Mouse (Mus musculus): ENCODE measurements around the gene Ralgds. TPM values are rescaled to one million over a fixed set of nuclear protein-coding genes. Genes with fewer than 3 reads are reported as not detected.

Gene Ralgds
- total and polyA plus RNA-seq, 2 experiments from 2014 or later, result 12.2 to 34.9 TPM

- 62% methylated on average over 2 of the region's 2 CpGs for WGBS
- no peak overlapping the region for H3K4me3 ChIP-seq (ENCODE audit: low read depth, low read length)
- no peak overlapping the region for H3K4me2 ChIP-seq (ENCODE audit: low read depth, low read length)
- no peaks in the 10 kb centered on the region for H3K9me3 ChIP-seq (replicated peaks; ENCODE audit: control insufficient read depth, low read length)
- no peaks in the 10 kb centered on the region for H3K27me3 ChIP-seq (ENCODE audit: control insufficient read depth, insufficient read depth, low read length)
- H3K9ac ChIP-seq (replicated peaks; ENCODE audit: low read depth, low read length), result no peak overlapping the region
- no peaks in the 10 kb centered on the region for H3K36me3 ChIP-seq (replicated peaks; ENCODE audit: control insufficient read depth, insufficient read depth, low read length)
- TF ChIP-seq EP300 (IDR thresholded peaks at IDR 0.05; ENCODE audit: low read depth) (no peak), CTCF (IDR thresholded peaks at IDR 0.05; ENCODE audit: low read depth) (no peak)
- peaks cover 19% of the 10 kb centered on the region for H3K4me1 ChIP-seq (ENCODE audit: control insufficient read depth, insufficient read depth)
- DNase-seq (ENCODE audit: low spot score), result no peak
- H3K27ac ChIP-seq (ENCODE audit: low read depth), result no peak overlapping the region
- no peak for ATAC-seq (ENCODE audit: insufficient read depth, low read depth)
These were observed 5.3 kb downstream of the Ralgds start for GRCm38 (mm10) chr2:28518231-28518630.

GRCm38 (mm10) chr2:28520581-28520980 is 7.7 kb downstream of the Ralgds start:
- DNase-seq (ENCODE audit: low spot score) (no peak), ATAC-seq (ENCODE audit: insufficient read depth, low read depth) (no peak)
- Histone ChIP-seq H3K4me2 (ENCODE audit: low read depth, low read length) (no peak overlapping the region), H3K27ac (ENCODE audit: low read depth) (no peak overlapping the region), H3K9ac (replicated peaks; ENCODE audit: low read depth, low read length) (no peak overlapping the region), H3K9me3 (replicated peaks; ENCODE audit: control insufficient read depth, low read length) (no peaks in the 10 kb centered on the region), H3K4me3 (ENCODE audit: low read depth, low read length) (no peak overlapping the region), H3K27me3 (ENCODE audit: control insufficient read depth, insufficient read depth, low read length) (no peaks in the 10 kb centered on the region), H3K4me1 (ENCODE audit: control insufficient read depth, insufficient read depth) (peaks cover 14% of the 10 kb centered on the region), H3K36me3 (replicated peaks; ENCODE audit: control insufficient read depth, insufficient read depth, low read length) (no peaks in the 10 kb centered on the region)
- 75% methylated on average over 5 of the region's 5 CpGs for WGBS
- TF ChIP-seq CTCF (IDR thresholded peaks at IDR 0.05; ENCODE audit: low read depth) (no peak), EP300 (IDR thresholded peaks at IDR 0.05; ENCODE audit: low read depth) (no peak)

GRCm38 (mm10) chr2:28521571-28522151 is 8.7 kb downstream of the Ralgds start:
- Histone ChIP-seq H3K36me3 (replicated peaks; ENCODE audit: control insufficient read depth, insufficient read depth, low read length) (no peaks in the 10 kb centered on the region), H3K27ac (ENCODE audit: low read depth) (no peak overlapping the region), H3K9me3 (replicated peaks; ENCODE audit: control insufficient read depth, low read length) (no peaks in the 10 kb centered on the region), H3K4me3 (ENCODE audit: low read depth, low read length) (no peak overlapping the region), H3K4me1 (ENCODE audit: control insufficient read depth, insufficient read depth) (peaks cover 20% of the 10 kb centered on the region), H3K9ac (replicated peaks; ENCODE audit: low read depth, low read length) (no peak overlapping the region), H3K4me2 (ENCODE audit: low read depth, low read length) (no peak overlapping the region), H3K27me3 (ENCODE audit: control insufficient read depth, insufficient read depth, low read length) (no peaks in the 10 kb centered on the region)
- TF ChIP-seq CTCF (IDR thresholded peaks at IDR 0.05; ENCODE audit: low read depth) (no peak), EP300 (IDR thresholded peaks at IDR 0.05; ENCODE audit: low read depth) (no peak)
- WGBS, result 81% methylated on average over 6 of the region's 6 CpGs
- DNase-seq (ENCODE audit: low spot score) (no peak), ATAC-seq (ENCODE audit: insufficient read depth, low read depth) (no peak)

GRCm38 (mm10) chr2:28522166-28522565 is 9.2 kb downstream of the Ralgds start:
- H3K4me2 ChIP-seq (ENCODE audit: low read depth, low read length), result no peak overlapping the region

GRCm38 (mm10) chr2:28523643-28524117 is 10.8 kb downstream of the Ralgds start:
- Histone ChIP-seq H3K4me1 (ENCODE audit: control insufficient read depth, insufficient read depth) (peaks cover 13% of the 10 kb centered on the region), H3K4me2 (ENCODE audit: low read depth, low read length) (no peak overlapping the region), H3K9ac (replicated peaks; ENCODE audit: low read depth, low read length) (no peak overlapping the region), H3K36me3 (replicated peaks; ENCODE audit: control insufficient read depth, insufficient read depth, low read length) (no peaks in the 10 kb centered on the region), H3K9me3 (replicated peaks; ENCODE audit: control insufficient read depth, low read length) (no peaks in the 10 kb centered on the region), H3K4me3 (ENCODE audit: low read depth, low read length) (no peak overlapping the region), H3K27me3 (ENCODE audit: control insufficient read depth, insufficient read depth, low read length) (no peaks in the 10 kb centered on the region), H3K27ac (ENCODE audit: low read depth) (peak overlapping the region; percentile 54)
- WGBS, result 5% methylated on average over 5 of the region's 5 CpGs
- peak; percentile 92 for DNase-seq (ENCODE audit: low spot score)
- no peak; the same call in 1 of the 2 replicates for TF ChIP-seq EP300 (IDR thresholded peaks at IDR 0.05; ENCODE audit: low read depth)
- TF ChIP-seq CTCF (IDR thresholded peaks at IDR 0.05; ENCODE audit: low read depth), result no peak
- peak; percentile 89 for ATAC-seq (ENCODE audit: insufficient read depth, low read depth)

More at GRCm38 (mm10) chr2:28522166-28522565, 9.2 kb downstream of the Ralgds start:
- ATAC-seq (ENCODE audit: insufficient read depth, low read depth) (no peak), DNase-seq (ENCODE audit: low spot score) (no peak)
- no peak for TF ChIP-seq EP300 (IDR thresholded peaks at IDR 0.05; ENCODE audit: low read depth)
- no peak for TF ChIP-seq CTCF (IDR thresholded peaks at IDR 0.05; ENCODE audit: low read depth)
- Histone ChIP-seq H3K4me3 (ENCODE audit: low read depth, low read length) (no peak overlapping the region), H3K27ac (ENCODE audit: low read depth) (no peak overlapping the region), H3K9me3 (replicated peaks; ENCODE audit: control insufficient read depth, low read length) (no peaks in the 10 kb centered on the region), H3K36me3 (replicated peaks; ENCODE audit: control insufficient read depth, insufficient read depth, low read length) (no peaks in the 10 kb centered on the region), H3K27me3 (ENCODE audit: control insufficient read depth, insufficient read depth, low read length) (no peaks in the 10 kb centered on the region), H3K9ac (replicated peaks; ENCODE audit: low read depth, low read length) (no peak overlapping the region), H3K4me1 (ENCODE audit: control insufficient read depth, insufficient read depth) (peaks cover 19% of the 10 kb centered on the region)
- 86% methylated on average over 4 of the region's 4 CpGs for WGBS

- DNase-seq (ENCODE audit: low spot score) (no peak), ATAC-seq (ENCODE audit: insufficient read depth, low read depth) (no peak)
- H3K27me3 ChIP-seq (ENCODE audit: control insufficient read depth, insufficient read depth, low read length), result no peaks in the 10 kb centered on the region
- H3K27ac ChIP-seq (ENCODE audit: low read depth), result peak overlapping the region; percentile 74
- no peak overlapping the region for H3K4me3 ChIP-seq (ENCODE audit: low read depth, low read length)
- no peaks in the 10 kb centered on the region for H3K9me3 ChIP-seq (replicated peaks; ENCODE audit: control insufficient read depth, low read length)
- no peak overlapping the region for H3K9ac ChIP-seq (replicated peaks; ENCODE audit: low read depth, low read length)
- WGBS, result 84% methylated on average over 10 of the region's 10 CpGs
- no peaks in the 10 kb centered on the region for H3K36me3 ChIP-seq (replicated peaks; ENCODE audit: control insufficient read depth, insufficient read depth, low read length)
- H3K4me1 ChIP-seq (ENCODE audit: control insufficient read depth, insufficient read depth), result peaks cover 14% of the 10 kb centered on the region
- no peak for TF ChIP-seq CTCF (IDR thresholded peaks at IDR 0.05; ENCODE audit: low read depth)
- TF ChIP-seq EP300 (IDR thresholded peaks at IDR 0.05; ENCODE audit: low read depth), result no peak
- H3K4me2 ChIP-seq (ENCODE audit: low read depth, low read length), result no peak overlapping the region
These were observed 11.5 kb downstream of the Ralgds start for GRCm38 (mm10) chr2:28524406-28524805.
